Mouse (Mus musculus) spleen, adult 2 months (tissue): ENCODE results near the gene Idh3b. TPM values are rescaled to one million over a fixed set of nuclear protein-coding genes. Genes with fewer than 3 reads are reported as not detected.
A peak's percentile ranks its signal among the peaks of the same experiment; 100 is the strongest.

Source experiments
- DNase-seq, 2 experiments: peaks; one replicate each; pipeline versions ENCODE4 v3.0.0 to v3.0.0-alpha.2; 2012 to 2021; ENCODE audit warnings: low spot score in 2 of 2, low read depth in 1 of 2
- H3K27ac ChIP-seq: fragments of 200-500 bp; 2 replicates; pipeline ENCODE4 v1.5.1; 2012; ENCODE audit warnings: low read length, inconsistent platforms; ENCODE audit not compliant: insufficient read depth
- H3K27me3 ChIP-seq: fragments of 200-500 bp; 2 replicates; pipeline ENCODE4 v1.6.1; 2012; ENCODE audit warnings: mild to moderate bottlenecking, moderate library complexity, low read length, inconsistent platforms; ENCODE audit not compliant: control insufficient read depth, insufficient read depth
- H3K36me3 ChIP-seq: fragments of 200-500 bp; 2 replicates; pipeline ENCODE4 v1.6.1; 2012; ENCODE audit warnings: mild to moderate bottlenecking, low read length, inconsistent platforms; ENCODE audit not compliant: control insufficient read depth, insufficient read depth
- H3K4me1 ChIP-seq: fragments of 200-500 bp; 2 replicates; pipeline ENCODE4 v1.6.1; 2011; ENCODE audit warnings: inconsistent platforms; ENCODE audit not compliant: control insufficient read depth, insufficient read depth, insufficient read length
- H3K4me3 ChIP-seq: fragments of 200-500 bp; 2 replicates; pipeline ENCODE4 v1.5.1; 2011; ENCODE audit warnings: mild to moderate bottlenecking, inconsistent platforms; ENCODE audit not compliant: insufficient read depth, insufficient read length; ENCODE audit errors: extremely low read depth
- CTCF ChIP-seq: fragments of 200-500 bp; IDR thresholded peaks from 2 replicates; pipeline ENCODE4 v1.5.1; 2011; ENCODE audit warnings: mild to moderate bottlenecking, inconsistent platforms; ENCODE audit not compliant: insufficient read depth, insufficient read length, insufficient replicate concordance; ENCODE audit errors: extremely low read depth
- POLR2A ChIP-seq: fragments of 200-500 bp; IDR thresholded peaks from 2 replicates; pipeline ENCODE4 v1.6.1; 2011; ENCODE audit warnings: low read depth, low read length, inconsistent platforms
- WGBS: fragments of 180-500 bp; shearing (Covaris S2); methylation state at CpG from one replicate; pipeline ENCODE4 v1.1.7; 2018; 5-methylcytosine and 5-hydroxymethylcytosine counted together
- polyA plus RNA-seq: library from polyadenylated mRNA; depleted of rRNA; stranded (reverse); fragments of >200 nt; gene quantifications from 2 replicates; pipeline ENCODE4 v1.2.3, GENCODE M21; 2012

The Idh3b gene
- polyA plus RNA-seq, 1 experiment, result 76.2 TPM

DNA sequence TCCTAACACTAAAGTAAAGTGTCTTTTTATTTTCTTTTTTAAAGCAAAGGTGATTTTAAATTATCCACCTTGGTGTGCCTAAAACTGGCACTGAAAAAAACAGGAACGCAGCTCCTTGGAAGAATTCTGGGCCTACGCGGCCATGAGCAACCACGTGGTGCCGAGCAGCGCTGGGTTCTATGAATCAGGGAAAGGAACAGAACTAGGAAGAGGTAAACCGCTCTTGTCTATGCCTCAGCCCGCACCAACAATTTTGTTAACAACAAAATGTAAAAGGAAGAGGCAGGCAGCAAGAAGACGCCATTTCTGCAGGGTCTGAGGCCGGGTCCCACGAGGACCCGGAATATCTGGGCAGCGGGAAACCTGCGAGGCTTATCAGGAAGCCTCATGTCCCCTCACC is 10.6 kb downstream of the Idh3b start:
- peak overlapping the region; percentile 78 for H3K27ac ChIP-seq
- peaks cover 25% of the 10 kb centered on the region for H3K36me3 ChIP-seq
- peak overlapping the region; percentile 64 for H3K4me3 ChIP-seq
- no peaks in the 10 kb centered on the region for H3K27me3 ChIP-seq
- no peaks in the 10 kb centered on the region; the same call in 1 of the 2 replicates for H3K4me1 ChIP-seq
- no peak for DNase-seq
- no peak for TF ChIP-seq POLR2A
- WGBS, result 3% methylated on average over 14 of the region's 14 CpGs

DNA sequence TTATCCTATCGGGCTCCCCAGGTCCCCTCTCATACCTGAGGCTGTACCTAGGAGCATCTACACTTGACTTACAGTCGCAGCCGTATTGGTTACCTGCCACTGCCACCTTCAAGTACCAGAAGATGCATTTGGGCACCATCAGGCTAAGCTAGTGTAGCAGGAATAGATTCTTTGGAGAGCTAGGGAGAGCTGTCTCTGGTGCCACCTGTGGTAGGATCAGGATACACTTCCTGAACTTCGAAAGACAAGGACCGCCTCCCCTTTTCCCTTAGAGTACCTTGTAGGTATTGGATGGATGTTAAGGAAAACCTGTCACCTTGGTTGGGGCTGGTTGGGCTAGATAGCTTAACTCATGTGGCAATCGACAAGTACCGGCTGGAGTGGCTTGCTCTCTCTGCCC is 16.3 kb downstream of the Idh3b start:
- H3K4me1 ChIP-seq, result no peaks in the 10 kb centered on the region
- H3K4me3 ChIP-seq, result no peak overlapping the region
- TF ChIP-seq CTCF (no peak), POLR2A (no peak)
- H3K27ac ChIP-seq, result no peak overlapping the region
- H3K27me3 ChIP-seq, result no peaks in the 10 kb centered on the region
- no peaks in the 10 kb centered on the region for H3K36me3 ChIP-seq
- WGBS, result 83% methylated on average over 7 of the region's 7 CpGs
- DNase-seq, result no peak

DNA sequence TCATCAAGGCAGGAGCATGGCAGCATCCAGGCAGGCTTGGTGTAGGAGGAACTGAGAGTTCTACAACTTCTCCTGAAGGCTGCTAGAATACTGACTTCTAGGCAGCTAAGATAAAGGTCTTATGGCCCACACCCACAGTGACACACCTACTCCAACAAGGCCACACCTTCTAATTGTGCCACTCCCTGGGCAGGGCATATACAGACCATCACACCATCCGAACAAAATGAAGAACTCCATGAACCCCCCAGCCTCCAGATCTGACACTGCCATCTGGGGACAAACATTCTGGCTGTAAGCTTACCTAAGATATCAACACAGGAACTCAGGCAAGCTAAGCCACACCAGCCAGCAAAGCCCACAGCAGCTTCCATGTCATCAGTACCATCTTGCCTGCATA is 18.8 kb downstream of the Idh3b start:
- no peaks in the 10 kb centered on the region for H3K4me1 ChIP-seq
- no peaks in the 10 kb centered on the region for H3K27me3 ChIP-seq
- TF ChIP-seq POLR2A (no peak), CTCF (no peak)
- no peaks in the 10 kb centered on the region for H3K36me3 ChIP-seq
- no peak overlapping the region for H3K4me3 ChIP-seq
- no peak for DNase-seq
- H3K27ac ChIP-seq, result no peak overlapping the region
- 70% methylated on average over 1 of the region's 1 CpGs for WGBS

DNA sequence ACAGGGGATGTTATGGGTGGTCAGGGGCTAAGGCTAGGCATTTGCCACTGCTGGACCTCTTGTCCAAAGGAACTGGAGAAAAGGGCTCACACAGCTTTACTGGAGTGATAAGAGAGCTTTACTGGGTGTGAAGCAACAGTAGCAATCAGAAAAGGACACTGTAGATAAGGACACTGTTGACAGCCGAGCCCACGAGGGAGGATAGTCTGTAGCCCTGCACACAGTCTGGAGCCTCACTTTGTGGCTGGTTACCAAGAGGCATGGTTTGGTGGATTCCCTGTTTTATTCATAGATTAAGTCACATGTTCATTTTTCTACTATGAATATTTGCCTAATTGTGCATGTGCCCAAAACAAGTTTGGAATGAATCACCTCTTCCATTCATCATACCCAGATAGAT is 21.9 kb downstream of the Idh3b start:
- no peak for TF ChIP-seq CTCF
- no peak for TF ChIP-seq POLR2A
- Histone ChIP-seq H3K4me3 (no peak overlapping the region), H3K36me3 (no peaks in the 10 kb centered on the region), H3K27me3 (no peaks in the 10 kb centered on the region), H3K4me1 (no peaks in the 10 kb centered on the region), H3K27ac (no peak overlapping the region)
- 57% methylated on average over 2 of the region's 2 CpGs for WGBS
- no peak for DNase-seq

DNA sequence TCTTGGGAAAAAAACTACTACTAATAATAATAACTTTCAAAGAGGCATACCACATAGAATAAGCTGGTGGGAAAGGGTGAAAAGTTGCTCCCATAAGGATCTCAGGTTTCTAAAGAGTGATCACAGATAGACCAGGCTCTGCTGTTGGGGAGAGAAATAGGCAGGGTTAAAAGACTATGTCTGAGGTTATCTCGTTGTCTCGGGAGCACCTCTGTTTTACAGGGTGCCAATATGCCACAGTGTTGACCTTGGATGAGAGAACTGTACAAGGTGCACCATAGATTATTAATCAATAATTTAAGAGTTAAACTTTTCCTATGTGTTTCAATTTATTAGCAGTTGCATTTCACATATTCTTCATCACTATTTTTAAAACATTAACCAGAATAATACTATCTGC is 22.4 kb downstream of the Idh3b start:
- Histone ChIP-seq H3K4me1 (no peaks in the 10 kb centered on the region), H3K27ac (no peak overlapping the region), H3K27me3 (no peaks in the 10 kb centered on the region), H3K36me3 (no peaks in the 10 kb centered on the region), H3K4me3 (no peak overlapping the region)
- no peak for TF ChIP-seq CTCF
- no peak for TF ChIP-seq POLR2A
- 90% methylated on average over 2 of the region's 2 CpGs for WGBS
- no peak for DNase-seq

DNA sequence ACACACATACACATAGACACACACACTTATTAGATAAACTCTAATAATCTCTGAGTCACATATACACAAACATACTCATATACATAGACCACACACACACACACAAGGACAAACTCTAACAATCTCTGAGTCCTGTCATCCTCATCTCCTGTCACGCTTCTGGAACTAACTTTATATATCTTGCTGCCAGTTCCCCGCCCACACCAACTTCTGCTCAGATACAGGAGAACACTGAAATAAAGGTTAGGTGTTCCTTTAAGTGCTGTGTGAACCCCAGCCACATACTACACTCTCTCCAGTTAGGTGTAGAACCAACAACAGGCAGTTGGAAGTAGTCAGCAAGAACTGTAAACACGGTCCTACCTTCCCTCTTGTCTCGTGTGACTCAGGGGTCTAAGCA is 23.5 kb downstream of the Idh3b start:
- no peaks in the 10 kb centered on the region for H3K4me1 ChIP-seq
- TF ChIP-seq POLR2A (no peak), CTCF (no peak)
- no peaks in the 10 kb centered on the region for H3K36me3 ChIP-seq
- H3K27me3 ChIP-seq, result no peaks in the 10 kb centered on the region
- WGBS, result 68% methylated on average over 4 of the region's 4 CpGs
- no peak for DNase-seq
- no peak overlapping the region for H3K4me3 ChIP-seq
- H3K27ac ChIP-seq, result no peak overlapping the region

DNA sequence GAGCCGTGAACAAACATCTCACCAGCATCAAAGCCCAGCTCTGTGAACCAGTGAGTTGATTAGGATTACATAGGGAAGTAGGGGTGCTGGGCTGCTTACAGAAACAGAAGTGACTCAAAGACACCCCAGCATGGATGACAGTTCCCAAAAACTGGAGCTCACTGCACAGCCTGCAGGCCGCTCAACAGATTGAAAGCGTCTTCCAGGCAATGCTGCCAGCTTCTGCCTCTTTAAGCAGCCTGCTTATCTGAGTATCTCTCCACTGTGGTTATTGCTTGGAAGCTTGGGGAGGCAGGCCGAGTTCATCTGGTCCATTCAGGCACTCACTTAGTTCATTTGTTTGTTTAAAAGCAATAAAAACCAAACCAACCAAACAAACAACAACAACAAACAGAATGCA is 27.6 kb downstream of the Idh3b start:
- no peaks in the 10 kb centered on the region for H3K27me3 ChIP-seq
- H3K27ac ChIP-seq, result no peak overlapping the region
- 75% methylated on average over 4 of the region's 4 CpGs for WGBS
- no peak for DNase-seq
- H3K4me1 ChIP-seq, result no peaks in the 10 kb centered on the region
- no peak overlapping the region for H3K4me3 ChIP-seq
- TF ChIP-seq POLR2A (no peak), CTCF (no peak)
- H3K36me3 ChIP-seq, result no peaks in the 10 kb centered on the region
